Mouse (Mus musculus): ENCODE results near the gene Fosl1. TPM values are rescaled to one million over a fixed set of nuclear protein-coding genes. Genes with fewer than 3 reads are reported as not detected.
"Not testable (repeated sequence)": the region's sequence is repeated elsewhere in the genome, so short reads cannot be mapped to it uniquely, and the experiment has no call there.

Fosl1 gene
- polyA plus RNA-seq (2012; rRNA removed) = 0.12 and 0.60 TPM in 2 replicates

- WGBS = 1% methylated on average over 70 of the region's 70 CpGs
Measured at GRCm38 (mm10) chr19:5447515-5448353, at the start of gene Fosl1. Fosl1 (plus strand) TSS chr19:5447547.

DNA sequence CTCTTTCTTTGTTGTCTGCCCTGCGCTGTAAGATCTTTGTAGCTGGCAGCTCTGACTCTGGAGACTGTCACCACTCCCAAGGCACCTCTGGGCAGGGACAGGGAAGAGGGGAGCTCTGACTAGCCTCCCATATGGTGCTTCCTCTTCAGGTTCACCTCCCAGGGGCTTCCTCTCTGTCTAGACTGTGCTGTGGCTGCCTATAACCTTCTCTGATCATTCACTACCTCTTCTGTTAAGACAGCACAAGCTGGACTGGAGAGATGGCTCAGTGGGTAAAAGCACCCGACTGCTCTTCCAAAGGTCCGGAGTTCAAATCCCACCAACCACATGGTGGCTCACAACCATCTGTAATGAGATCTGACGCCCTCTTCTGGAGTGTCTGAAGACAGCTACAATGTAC lies 46.3 kb upstream of the Fosl1 start:
- not testable (repeated sequence) for DNase-seq (ENCODE audit: low read depth, low spot score)
- WGBS = 68% methylated on average over 4 of the region's 4 CpGs

More at GRCm38 (mm10) chr19:5447515-5448353, at the start of gene Fosl1:
- DNase-seq (ENCODE audit: low read depth, low spot score) = no peak

DNA sequence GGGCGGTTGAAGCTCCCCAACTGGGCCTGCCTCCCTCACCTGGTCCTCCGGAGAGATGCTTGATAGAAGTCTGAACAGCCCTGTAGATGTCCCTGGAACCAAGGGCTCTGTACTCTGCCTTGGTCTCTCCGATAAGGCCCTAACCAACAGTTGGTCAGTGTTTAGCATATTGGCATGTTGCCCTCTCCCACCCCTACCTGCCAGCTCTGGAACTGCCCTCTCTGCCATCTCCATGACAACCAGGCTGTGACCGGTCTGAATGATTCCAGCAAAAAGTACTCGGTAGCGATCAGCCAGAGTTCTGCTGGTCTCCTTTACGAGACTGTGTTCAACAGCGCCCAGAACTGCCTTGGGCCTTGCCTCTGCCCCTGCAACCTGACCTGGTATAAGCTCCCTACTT lies 45.1 kb upstream of the Fosl1 start, which contains the start of gene Tsga10ip:
TSS of gene Tsga10ip (minus strand) at position 234 of the 400 bp plus-strand sequence.
- DNase-seq (ENCODE audit: low read depth, low spot score) = no peak
- 75% methylated on average over 8 of the region's 8 CpGs for WGBS

GRCm38 (mm10) chr19:5405924-5406323 lies 41.4 kb upstream of the Fosl1 start:
- 17% methylated on average over 7 of the region's 7 CpGs for WGBS
- no peak for DNase-seq (ENCODE audit: low read depth, low spot score)

DNA sequence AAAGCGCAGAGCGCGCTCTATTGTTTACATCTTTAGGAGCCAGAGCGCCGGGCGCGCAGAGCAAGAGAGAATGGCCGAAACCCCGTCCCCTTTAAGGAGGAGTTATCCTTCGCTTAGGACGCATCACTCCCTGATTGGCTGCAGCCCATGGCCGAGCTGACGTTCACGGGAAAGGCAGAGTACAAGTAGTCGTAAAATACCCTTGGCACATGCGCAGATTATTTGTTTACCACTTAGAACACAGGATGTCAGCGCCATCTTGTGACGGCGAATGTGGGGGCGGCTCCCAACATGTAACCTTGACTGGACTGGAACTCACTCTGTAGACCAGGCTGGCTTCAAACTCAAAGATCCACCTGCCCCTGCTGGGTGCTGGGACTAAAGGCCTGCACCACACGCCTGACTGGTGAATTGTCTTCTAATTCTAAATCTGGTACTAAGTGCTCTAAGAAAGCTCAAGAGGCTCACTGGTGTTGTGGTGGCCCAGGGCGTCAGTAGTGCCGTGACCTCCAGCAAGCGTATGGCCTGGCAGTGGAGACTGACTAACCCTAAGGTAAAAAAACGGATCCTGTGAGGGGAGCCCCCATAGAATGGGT lies 40.7 kb upstream of the Fosl1 start:
- not testable (repeated sequence) for DNase-seq (ENCODE audit: low read depth, low spot score)
- 17% methylated on average over 25 of the region's 25 CpGs for WGBS

DNA sequence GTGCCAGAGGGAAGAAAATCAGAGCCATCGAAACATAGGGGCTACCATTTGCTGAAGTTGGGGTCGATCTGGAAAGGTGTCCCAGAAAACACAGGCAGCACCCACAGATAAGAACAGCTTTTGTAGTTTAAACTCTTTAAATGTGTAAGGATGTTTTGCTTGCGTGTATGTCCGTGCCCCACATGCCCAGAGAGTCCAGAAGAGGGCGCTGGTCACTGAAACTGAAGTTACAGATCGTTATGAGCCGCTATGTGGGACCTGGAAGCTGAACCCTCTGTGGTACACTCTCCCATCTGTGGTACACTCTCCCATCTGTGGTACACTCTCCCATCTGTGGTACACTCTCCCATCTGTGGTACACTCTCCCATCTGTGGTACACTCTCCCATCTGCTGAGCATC lies 40.2 kb upstream of the Fosl1 start:
- 18% methylated on average over 7 of the region's 7 CpGs for WGBS
- no peak for DNase-seq (ENCODE audit: low read depth, low spot score)

- WGBS = 75% methylated on average over 13 of the region's 13 CpGs
- no peak for DNase-seq (ENCODE audit: low read depth, low spot score)
Measured at GRCm38 (mm10) chr19:5408057-5409001, 39.0 kb upstream of the Fosl1 start.

DNA sequence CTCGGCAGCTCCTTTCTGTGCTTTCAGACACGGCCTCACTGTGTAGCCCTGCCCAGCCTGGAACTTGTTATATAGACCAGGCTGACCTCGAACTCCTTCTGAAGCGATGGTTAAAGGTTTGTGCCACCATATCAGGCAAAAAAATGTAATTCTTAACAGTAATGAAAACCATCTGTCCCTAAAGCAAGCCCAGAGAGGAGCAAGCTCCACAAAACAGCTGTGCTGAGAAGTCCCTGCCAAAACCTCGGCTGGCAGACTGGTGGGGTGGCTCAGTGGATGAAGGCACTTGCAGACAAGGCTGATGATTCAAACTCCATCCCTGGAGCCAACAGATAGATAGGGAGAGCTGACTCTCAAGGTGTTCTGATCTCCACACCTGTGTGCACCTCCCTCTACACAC lies 38.3 kb upstream of the Fosl1 start:
- WGBS = 63% methylated on average over 5 of the region's 5 CpGs
- no peak for DNase-seq (ENCODE audit: low read depth, low spot score)

DNA sequence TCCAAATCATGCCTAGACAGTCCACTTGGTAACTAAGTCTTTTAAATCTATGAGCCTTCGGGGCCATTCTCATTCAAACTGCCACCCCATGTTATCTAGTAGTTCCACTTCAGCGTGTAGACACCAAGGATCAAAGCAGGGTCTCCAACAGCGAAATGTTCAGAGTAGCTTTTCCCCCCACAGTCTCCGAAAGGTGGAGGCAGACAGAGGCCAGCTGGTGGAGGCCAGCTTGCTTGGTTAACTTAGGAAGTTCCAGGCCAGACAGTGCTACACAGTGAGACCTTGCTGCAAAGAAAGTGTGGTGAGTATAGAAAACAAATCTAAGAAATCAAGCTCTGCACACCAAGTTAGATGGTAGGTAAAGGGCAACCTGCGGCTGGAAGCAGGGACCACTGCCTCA lies 36.7 kb upstream of the Fosl1 start:
- WGBS = 93% methylated on average over 5 of the region's 5 CpGs

DNA sequence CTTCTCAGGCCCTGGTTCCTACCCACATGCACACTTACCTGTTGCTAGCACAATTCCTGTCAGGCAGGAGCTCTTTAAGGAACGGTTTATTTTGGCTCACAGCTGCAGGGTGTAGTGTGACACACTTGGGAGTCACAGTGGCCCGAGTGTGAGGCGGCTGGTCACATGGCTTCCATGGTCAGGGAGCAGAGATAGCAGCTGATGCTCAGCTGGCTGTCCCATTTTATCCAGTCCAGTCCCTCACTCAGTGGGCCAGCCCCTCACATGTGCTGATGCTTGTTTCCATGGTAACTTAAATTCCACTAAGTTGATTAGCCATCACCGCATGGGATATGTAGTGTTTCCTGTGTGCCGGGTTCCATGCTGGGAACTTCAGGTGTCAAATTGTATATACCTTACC lies 35.4 kb upstream of the Fosl1 start:
- WGBS = 74% methylated on average over 5 of the region's 5 CpGs
- DNase-seq (ENCODE audit: low read depth, low spot score) = no peak

More for the DNA sequence above, 36.7 kb upstream of the Fosl1 start:
- DNase-seq (ENCODE audit: low read depth, low spot score) = no peak

- DNase-seq (ENCODE audit: low read depth, low spot score) = no peak
- 86% methylated on average over 4 of the region's 4 CpGs for WGBS
Measured at GRCm38 (mm10) chr19:5413840-5414239, 33.5 kb upstream of the Fosl1 start.

- no peak for DNase-seq (ENCODE audit: low read depth, low spot score)
- WGBS = 72% methylated on average over 2 of the region's 2 CpGs
Measured at GRCm38 (mm10) chr19:5414534-5414957, 32.8 kb upstream of the Fosl1 start.

DNA sequence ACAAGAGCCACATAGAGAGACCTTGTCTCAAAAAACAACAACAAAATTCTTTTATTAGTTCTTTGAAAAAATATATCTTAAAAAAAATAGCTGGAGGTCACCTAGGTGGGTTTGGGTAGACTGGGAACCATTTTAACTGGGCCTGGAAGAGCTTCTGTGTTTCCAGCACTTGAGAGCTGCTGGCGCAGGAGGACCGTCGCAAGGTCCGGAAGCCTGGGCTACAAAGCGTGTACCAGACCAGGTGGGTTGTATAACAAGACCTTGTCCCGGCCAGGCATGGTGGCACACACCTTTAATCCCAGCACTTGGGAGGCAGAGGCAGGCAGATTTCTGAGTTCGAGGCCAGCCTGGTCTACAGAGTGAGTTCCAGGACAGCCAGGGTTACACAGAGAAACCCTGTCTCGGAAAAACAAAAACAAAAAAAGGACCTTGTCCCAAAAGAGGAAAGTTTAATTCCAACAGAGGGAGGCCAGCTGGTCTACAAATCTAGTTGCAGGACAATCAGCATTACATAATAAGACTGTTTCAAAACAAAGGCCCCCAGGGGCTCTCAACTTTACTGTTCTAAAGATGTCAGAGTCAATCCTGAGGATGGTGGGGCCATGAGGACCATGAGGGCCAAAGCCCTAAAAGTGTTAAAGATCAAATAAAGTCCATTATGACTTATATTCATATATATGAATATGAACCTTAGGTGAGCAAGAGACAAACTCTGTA lies 28.4 kb upstream of the Fosl1 start:
- no peak for DNase-seq (ENCODE audit: low read depth, low spot score)
- 92% methylated on average over 8 of the region's 8 CpGs for WGBS

- WGBS = 90% methylated on average over 9 of the region's 9 CpGs
- DNase-seq (ENCODE audit: low read depth, low spot score) = no peak
Measured at GRCm38 (mm10) chr19:5419630-5420029, 27.7 kb upstream of the Fosl1 start.

DNA sequence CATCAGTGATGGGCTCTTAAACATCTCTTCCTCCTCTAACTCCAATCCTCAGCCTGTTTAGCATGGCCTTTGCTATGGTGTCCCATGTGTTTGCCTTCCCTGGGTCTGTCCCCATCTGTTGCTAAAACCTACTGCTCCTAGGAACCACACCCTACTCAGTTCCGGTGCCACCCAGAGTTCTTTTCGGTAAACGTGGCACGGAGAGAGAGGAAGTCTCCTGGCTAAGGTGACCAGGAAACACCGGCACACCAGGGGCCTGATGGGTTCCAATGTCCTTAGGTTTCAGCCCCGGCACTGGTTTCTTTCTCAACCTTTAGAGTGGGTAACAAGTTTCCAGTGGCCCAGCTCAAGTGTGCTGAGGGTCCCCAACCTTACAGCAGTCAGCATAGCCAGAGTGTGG lies 26.8 kb upstream of the Fosl1 start:
- no peak for DNase-seq (ENCODE audit: low read depth, low spot score)
- 61% methylated on average over 6 of the region's 6 CpGs for WGBS

DNA sequence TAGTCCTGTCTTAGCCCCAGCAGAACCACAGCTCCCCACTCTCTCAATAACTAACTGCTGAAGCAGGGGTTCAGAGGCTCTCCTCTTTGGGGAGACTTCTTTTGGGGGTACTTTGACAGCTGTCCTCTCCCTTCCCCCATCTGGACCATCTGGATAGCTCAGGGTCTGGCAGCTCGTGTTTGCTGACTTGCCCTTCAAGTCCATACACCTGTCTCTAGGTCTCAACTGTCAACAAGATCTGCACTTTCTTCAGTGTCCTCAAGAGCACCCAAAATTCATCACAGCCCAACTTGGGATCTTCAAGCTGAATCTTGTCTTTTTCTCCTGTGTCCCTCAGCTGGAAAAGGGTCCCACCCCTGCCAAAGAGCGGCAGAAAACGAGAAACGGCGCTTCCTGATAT lies 25.6 kb upstream of the Fosl1 start:
- WGBS = 82% methylated on average over 5 of the region's 5 CpGs
- DNase-seq (ENCODE audit: low read depth, low spot score) = no peak

DNA sequence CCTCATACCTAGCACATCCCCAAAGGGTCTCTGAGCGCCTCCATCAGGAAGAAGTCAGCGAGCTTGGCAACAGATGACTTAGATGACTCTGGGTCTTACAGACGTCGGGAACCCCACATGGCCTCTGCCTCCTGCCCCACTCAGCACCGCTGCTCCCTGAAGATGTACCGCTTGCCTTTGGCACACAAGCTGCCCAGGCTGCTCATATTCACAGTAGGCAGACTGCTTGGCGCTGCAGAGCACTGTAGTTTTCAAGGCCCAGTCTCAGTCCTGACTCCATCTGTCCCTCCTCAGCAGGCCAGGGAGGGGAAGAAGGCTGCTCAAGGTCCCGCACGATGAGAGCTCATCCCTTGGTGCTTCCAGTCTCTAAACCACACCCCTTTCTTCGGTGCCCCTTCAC lies 25.1 kb upstream of the Fosl1 start:
- no peak for DNase-seq (ENCODE audit: low read depth, low spot score)
- whole genome bisulfite sequencing = 86% methylated on average over 10 of the region's 10 CpGs

DNA sequence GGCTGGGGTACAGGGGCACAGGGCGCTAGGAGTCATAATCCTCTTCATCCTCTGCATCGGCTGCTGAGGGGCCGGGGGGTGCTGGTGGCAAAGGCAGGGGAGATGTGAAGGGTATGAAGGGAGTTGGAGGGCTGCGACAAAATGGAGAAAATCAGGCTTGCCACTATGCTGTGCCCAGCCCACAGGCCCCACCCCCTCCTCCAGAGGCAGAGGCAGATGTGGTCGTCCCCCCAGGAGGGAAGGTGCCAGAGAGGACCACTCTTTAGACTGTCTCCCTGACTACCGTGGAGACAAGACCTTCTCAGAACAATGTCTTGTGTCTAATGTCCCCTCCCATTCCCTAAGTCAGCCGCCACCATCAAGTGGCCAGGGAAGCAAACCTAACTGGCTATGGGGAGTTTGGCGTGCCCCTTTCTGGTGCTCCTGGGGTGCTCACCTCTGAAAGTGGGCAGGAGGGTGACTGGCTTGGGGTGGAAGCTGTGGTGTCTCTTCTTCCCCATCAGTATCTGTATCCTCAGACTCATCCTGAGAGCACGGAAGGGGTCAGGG lies 24.4 kb upstream of the Fosl1 start:
- no peak for DNase-seq (ENCODE audit: low read depth, low spot score)
- WGBS = 84% methylated on average over 9 of the region's 9 CpGs

DNA sequence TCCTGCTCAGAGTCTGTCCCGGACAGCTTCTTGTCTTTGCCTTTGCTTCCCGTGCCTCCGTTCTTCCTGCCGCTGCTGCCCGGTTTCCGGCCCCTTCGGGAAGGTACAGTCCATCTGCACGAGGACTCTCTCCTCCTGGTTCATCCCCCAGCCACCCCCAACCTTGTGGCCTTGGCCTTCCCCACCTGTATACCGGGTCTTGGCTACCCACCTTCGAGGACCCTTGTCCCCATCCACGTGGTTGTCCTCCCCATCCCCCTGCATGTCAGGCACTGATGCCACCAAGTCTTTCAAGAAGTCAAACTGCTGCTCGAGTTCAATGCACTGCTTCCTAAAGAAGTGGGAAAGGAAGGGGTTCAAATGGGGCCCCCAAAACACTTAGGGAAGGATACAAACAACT lies 23.8 kb upstream of the Fosl1 start:
- no peak for DNase-seq (ENCODE audit: low read depth, low spot score)
- WGBS = 58% methylated on average over 12 of the region's 12 CpGs

Measured in large intestine, adult 2 months (tissue).